Mouse (Mus musculus): ENCODE measurements around the gene Crxos.

DNA sequence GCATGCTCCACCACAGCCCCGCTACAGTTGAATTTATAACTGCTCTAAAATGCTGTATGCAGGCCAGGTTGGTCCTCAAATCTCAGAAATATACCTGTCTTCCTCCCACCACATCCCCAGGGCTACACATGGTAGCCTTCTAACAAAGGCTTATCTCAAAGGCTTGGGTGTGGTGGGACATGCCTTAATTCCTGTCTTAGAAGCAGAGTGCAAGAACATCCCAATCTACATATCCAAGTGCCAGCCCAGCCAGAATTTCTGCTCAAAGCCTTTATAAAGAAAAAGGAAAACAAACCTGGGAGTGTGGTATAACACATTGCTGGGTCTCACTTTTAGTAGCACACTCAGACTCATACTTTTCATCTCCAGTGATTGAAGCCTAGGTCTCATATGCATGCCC, 11.8 kb downstream of the Crxos start:
- no peak for TF ChIP-seq CTCF (IDR thresholded peaks at IDR 0.05; ENCODE audit: extremely low read depth, insufficient read length, insufficient replicate concordance, low read depth, low read length)
- no peak for TF ChIP-seq POLR2A (IDR thresholded peaks at IDR 0.05; ENCODE audit: low read depth, low read length)
